Mouse (Mus musculus) embryo, embryonic 11.5 days (tissue): ENCODE data around the gene Gprc5b.

ENCODE experiments used
- DNase-seq: peaks from one replicate; pipeline ENCODE4 v3.0.0-alpha.2; 2012; ENCODE audit warnings: low read depth, low spot score

Gprc5b gene

DNA sequence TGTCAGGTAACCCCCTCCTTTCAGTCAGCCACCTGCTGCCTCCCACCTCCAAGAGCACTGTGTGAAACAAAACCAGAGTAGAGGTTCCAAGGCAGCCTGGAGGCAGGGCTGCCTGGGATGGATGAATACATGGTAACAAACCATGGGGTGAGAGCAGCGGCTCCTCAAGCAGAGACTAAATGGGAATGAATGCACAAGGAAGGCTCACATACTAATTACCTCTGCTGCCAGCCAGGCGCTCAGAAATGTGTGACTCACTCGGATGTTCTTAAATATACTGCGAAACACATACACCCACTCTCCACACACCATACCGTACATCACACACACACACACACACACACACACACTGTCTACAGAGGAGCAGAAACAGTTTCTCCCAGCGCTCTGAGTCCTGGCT, 4.7 kb downstream of the Gprc5b start:
- DNase-seq: no peak

DNA sequence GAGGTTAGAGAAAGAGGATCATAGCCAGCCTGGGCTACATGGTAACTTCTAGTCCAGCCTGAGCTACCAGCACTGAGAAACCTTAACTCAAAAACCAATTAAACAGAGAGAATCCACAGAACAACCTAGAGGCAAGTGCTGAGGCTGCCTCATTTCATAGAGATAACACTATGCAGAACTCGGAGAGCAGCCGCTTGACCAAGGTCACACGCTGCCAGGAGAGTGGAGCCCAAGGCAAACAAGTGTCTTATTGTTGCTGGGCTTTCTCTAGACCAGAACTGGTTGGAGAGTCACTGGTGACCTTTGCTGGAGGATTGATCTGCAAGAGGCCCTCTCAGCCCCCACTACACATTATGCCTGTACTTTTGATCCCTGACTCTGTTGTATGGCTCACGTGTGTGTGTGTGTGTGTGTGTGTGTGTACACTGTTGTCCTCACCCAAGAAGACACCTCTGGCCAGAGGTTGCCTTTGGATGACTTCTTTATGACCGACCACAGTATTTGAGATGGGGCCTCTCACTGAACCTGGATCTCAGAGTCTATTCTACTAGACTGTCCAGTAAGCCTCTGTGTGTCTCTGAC, 5.6 kb downstream of the Gprc5b start:
- DNase-seq: no peak

GRCm38 (mm10) chr7:118986369-118986768, 8.6 kb downstream of the Gprc5b start:
- no peak for DNase-seq

DNA sequence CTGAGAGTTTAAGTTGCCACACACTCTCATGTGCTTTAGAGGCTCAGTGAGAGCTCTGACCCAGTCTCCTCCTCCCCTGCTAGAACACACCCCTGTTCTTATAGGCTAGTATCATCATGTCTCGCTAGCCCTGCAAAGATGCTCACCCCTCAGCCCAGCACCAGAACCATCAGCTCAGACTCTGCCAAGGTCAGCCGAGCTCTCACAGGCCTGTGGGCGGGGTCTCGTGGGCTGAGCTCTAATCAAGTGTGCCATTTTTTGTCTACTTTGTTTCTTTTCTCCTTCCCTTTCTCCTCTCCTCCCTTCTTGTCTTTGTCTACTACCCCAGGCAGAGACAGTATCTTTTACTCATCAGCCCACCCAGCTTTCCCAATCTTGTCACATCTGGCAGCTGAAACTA, 9.2 kb downstream of the Gprc5b start:
- DNase-seq: no peak

DNA sequence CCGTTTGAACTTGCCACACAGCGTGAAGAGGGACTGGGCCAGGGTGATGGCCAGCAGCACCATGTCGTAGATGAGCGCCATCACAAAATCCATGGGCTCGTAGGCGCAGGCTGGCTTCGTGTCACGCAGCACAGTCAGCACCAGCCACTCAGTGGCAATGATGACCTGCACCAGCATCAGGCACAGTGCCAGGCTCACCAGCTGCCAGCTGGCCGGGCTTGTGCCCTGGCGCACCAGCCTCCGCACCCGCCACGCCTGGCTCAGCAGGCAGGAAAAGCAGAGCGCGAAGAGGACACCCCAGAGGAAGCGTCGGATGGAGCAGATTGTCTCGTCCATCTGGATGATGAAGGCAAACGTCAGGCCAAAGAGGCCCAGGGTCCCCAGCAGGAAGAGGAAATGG, 11.1 kb downstream of the Gprc5b start:
- DNase-seq: no peak

DNA sequence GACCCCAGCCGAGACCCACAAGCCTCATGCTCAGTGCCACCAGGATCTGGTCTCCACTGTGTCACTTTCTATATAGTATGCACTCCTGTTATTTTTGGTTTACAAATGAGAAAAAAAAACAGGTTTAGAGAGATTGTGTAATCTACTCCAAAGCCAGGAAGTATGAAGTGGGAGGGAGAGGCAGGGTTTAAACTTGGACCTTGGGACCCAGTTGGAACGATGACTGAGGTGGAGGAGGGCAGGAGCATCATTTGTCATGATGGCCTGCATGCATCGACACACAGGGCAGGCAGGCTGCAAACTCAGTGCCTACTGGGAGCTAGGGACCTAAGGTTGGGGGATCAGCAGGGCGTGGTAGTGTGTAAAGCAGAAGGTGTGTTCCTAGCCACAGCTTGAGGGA, 12.4 kb downstream of the Gprc5b start:
- no peak for DNase-seq

DNA sequence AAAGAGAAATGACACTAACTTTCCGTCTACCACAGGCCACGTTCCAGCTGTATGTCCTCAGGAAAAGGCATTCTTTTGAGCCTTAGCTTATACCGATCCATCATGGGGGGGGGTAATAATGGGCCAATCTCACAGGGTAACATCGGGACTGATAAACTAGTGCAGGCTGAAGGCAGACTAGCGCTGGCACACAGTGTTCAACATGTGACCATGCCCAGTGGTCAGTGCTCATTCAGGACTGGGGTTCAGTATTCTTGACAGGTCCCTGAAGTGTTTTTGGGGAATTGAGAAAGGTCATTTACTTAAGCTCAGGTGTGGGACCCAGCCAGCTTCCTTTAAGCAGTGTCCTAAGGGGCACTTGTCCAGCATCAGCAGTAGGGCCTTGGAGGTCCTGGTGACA, 13.2 kb downstream of the Gprc5b start:
- DNase-seq: no peak

GRCm38 (mm10) chr7:118981346-118981745, 13.7 kb downstream of the Gprc5b start:
- no peak for DNase-seq

DNA sequence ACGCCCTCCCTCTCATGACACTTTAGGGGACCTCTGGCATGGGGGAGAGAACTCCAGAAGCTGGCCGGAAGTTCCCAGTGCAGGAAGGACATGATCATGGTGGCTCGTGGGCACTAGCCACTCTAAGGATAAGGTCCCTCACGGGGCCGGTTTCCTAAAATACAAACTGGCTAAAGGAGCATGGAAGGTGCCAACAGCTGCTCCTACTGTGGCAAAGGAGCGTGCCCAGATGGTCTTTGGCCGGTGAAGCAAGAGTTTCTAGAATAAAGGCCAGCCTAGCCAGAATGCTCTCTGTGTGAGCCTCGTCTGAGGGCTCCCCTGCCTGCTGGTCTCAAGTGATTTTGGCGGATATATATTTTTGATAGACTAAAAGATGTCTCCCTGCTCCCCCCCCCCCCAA, 15.3 kb downstream of the Gprc5b start:
- DNase-seq: no peak

- DNase-seq: no peak
Measured at GRCm38 (mm10) chr7:118979121-118979520, 15.9 kb downstream of the Gprc5b start.

DNA sequence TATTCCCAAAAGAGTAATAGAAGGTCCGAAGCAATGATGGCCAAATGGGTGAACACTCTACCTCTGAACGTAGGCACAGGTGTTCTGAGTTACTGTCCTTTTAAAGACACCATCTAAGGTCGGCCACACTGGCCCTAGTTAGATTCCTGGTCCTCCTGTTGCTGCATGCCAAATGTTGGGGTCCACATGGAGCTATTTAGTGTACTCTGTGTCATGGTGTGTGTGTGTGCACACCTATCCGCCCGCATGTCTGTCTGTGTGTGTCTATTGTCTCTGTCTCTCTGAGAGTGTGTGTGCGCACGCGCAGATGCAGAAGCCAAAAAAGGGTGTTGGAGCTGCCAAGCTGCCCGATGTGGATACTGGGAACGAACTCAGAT, 17.9 kb downstream of the Gprc5b start:
- DNase-seq: no peak

DNA sequence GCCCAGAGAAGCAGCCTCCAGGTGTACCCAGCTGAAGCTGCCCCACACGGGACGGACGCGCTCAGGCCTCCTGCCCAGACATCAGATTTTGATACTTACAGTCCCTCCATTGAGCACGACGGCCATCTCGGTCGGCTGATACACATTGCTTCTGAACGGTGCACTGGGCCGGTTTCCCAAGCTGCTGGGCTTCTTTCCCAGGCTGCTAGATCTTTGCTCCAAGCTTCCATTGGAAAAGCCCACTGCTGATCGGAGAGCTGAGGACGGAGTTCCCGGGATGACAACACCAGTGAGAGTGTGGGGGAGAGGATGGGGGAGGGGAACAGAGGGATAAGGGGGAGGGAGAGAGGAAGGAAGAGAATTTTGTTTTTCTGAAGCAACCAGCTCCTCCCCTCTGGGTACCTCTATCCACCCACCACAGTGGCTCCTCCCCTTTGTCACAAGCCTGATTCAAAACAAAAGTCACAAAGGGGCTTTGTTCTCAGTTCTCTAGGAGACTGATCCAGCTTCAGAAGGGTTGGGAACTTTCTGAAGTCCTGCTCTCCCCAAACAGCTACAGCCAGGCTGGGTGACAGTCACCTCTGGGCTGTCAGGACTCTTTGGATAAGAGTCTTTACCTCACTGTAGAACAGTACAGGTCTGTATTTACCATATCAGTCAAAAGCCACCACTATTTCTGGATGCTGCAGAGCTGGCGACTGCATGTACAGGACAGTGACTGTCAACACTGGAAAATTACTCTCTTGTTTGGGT, 18.4 kb downstream of the Gprc5b start:
- no peak for DNase-seq

DNA sequence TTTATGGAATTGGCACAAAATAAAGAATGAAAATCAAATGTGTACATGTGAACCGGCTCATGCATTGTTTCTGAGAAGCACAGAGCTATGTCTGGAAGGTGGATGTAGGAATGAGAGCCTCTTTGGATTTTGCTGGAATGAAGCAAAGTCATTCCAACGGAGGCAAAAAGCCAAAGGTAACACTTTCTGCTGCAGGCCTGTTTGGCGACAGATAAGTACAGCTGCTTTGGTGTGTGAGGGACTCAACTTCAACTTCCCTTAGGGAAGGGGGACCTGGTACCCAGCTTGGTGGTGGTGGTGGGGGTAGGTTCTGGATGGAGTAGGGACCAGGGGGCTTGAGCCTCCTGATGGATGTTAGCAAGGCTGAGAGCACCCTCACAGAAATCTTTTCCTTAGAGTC, 19.2 kb downstream of the Gprc5b start:
- DNase-seq: no peak

GRCm38 (mm10) chr7:118973377-118973776, 21.6 kb downstream of the Gprc5b start:
- no peak for DNase-seq

DNA sequence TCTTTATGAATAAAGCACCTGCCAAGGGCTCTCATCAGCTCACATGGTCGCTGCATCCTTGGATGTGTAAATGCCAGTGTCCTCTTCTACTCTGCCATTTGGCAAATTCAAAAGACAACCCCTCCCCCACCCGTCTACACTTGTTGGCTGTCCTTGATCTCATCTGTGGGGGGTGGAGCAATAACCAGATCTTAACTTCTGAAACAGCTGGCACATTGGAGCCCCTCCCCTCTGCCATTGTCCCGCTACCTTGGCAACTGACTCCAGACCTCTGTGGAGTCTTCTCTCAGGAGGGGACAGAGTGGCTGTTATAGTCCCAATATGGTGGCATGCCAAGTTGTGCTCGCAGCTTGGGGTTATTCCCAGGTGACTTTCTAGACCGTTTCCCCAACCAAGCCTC, 22.7 kb downstream of the Gprc5b start:
- DNase-seq: no peak

- no peak for DNase-seq
Measured at GRCm38 (mm10) chr7:118971499-118971898, 23.5 kb downstream of the Gprc5b start.

DNA sequence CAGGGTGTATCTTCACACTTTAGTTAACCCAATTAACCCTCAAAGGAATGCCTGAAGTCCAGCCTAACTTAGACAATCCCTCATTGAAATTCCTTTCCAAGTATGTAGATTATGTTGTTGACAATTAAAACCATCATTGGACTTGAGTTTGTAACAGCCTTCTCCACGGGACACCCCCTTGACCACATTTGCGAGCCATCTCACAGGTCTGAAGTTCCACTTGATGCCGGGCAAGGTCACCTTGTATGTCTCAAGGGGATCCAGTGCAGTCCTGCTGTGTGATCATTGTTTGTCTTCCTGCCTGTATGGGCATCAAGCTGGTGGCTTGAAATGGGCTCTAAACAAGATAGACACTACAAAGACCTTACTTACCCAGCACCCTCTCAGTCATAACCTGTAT, 26.1 kb downstream of the Gprc5b start:
- DNase-seq: no peak

- DNase-seq: no peak
Measured at GRCm38 (mm10) chr7:118965198-118965597, 29.8 kb downstream of the Gprc5b start.

DNA sequence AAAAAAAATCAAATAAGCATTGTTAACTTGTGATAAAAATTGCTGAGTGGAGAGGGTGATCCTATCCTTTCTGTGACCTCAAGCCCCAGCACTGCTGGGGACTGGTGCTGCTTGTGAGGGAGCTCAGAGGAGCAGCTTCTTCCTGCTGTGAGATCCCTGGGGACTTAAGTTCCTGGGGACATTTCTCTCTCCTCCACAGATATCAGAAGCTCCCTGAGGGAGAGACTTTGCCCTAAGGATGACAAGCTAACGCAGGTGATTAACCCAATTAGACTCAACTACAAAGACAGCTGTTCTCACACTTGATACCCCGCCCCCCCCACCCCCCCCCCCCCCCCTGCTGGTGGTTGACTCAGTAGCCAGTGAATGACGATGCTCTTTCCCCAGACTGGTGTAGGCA, 30.2 kb downstream of the Gprc5b start:
- DNase-seq: no peak

GRCm38 (mm10) chr7:118959209-118959608, 35.8 kb downstream of the Gprc5b start:
- no peak for DNase-seq

GRCm38 (mm10) chr7:118956616-118957246, 38.3 kb downstream of the Gprc5b start:
- DNase-seq: no peak

DNA sequence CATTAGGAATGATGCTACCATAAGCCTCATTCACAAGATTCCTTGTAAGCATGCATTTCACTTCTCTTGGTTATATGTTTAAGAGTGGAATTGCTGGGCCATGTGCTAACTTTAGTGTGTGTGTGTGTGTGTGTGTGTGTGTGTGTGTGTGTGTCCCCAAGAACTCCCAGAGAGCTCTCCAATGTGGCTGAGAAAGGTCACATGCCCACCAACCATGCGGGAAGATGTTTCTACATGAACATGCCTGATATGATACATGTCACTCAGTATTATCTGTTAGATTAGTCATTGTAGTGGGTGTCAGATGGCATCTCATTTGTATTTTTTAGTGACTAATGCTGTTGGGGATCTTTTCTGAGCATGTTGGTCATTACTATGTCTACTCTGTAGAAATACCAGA, 40.0 kb downstream of the Gprc5b start:
- no peak for DNase-seq

DNA sequence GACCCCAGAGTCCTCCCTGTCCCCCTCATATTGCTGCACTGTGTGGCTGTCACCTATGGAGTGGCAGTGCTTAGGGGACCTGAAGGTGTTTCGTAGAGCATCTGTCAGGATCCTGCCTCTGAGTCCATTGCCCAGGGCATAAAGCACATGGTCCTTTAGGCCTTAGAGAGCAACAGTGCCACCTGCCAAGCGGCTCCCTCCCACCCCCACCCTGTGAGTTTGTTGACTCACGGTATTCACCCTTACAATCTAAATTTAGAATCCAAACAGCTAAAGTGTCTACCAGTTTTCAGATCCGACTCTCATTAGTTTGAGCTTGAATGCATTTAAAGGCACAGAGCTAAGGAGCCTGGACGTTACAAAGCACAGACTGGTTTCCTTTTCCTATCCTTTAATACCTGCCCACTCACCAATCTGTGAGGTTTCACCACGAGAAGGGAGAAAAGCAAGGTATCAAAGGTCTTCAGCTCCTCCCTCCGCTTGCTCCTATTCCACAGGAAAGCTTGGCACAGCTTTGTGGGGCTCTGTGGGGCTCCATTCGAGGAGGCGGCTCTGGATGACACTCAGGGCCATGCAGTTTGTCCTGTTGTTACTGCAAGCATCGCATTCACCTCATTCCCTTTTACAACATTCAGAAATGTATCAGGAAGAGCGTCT, 41.3 kb downstream of the Gprc5b start:
- no peak for DNase-seq
